Mouse (Mus musculus): ENCODE measurements around the gene Gm10273. TPM values are rescaled to one million over a fixed set of nuclear protein-coding genes. Genes with fewer than 3 reads are reported as not detected.
"Not testable (repeated sequence)": the region's sequence is repeated elsewhere in the genome, so short reads cannot be mapped to it uniquely, and the experiment has no call there.

Gene Gm10273
- 10 to 100 TPM; 44.3 to 75.4 TPM for total RNA-seq (2021)
- 2.9 and 4.5 TPM in 2 replicates for polyA plus RNA-seq (2012; rRNA removed)
- long read RNA-seq, partial matches to known transcripts: 0 of 3 reads
- long read RNA-seq, other reads (novel, unspliced or antisense): 1 of 3 reads

GRCm38 (mm10) chr10:59395461-59395860 is at the start of gene Gm10273:
Gene Gm10273 (plus strand): TSS chr10:59395632.
- DNase-seq: not testable (repeated sequence)

DNA sequence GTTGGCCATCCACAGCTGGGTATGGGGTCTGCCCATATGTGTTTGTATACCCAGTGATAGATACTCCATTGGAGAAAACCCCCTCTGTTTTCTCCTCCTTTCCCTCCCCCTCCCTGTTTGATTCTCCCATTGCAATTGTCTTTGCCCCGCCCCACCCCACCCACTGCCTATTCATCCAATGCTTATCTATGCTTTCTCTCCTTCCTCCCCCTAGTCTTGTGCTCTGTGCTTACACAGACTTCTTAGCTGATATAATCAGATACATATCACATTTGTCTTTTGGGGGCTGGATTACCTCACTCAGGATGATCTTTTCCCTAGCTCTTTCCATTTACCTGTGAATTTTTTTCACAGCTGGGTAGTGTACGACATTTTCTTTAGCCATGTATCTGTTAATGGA is 48.9 kb upstream of the Gm10273 start:
- DNase-seq: no peak

DNA sequence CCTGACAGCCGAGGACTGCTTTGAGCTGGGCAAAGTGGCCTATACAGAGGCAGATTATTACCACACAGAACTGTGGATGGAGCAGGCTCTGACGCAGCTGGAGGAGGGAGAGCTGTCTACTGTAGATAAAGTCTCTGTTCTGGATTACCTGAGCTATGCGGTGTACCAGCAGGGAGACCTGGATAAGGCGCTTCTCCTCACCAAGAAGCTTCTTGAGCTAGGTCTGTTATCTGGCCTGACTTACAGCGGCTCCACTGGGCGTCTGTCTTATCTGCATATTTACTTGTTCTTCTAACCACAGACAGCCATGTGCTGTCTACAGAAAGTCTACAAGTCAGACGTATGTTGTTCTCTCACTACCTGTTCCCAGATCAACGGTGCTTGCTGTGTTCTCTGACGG is 47.2 kb upstream of the Gm10273 start:
- DNase-seq: no peak

DNA sequence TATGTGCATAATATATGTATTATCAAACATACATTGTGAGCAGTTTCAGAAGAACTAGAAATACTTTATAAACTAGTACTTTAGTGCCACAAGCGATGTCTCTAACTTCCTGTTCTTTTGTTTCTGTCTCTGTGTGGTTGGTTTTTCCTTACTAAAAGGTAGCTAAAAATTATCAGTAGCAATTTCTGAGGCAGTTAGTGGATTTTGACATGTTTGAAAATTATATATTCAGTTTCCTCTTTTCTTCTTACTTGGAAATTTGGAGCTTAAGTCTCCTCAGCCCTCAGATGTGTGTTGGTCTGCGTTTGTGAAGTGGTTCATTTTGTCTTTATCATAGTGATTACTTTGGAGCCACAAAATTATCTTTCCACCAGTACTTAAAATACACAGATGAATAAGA is 45.9 kb upstream of the Gm10273 start:
- DNase-seq: no peak

DNA sequence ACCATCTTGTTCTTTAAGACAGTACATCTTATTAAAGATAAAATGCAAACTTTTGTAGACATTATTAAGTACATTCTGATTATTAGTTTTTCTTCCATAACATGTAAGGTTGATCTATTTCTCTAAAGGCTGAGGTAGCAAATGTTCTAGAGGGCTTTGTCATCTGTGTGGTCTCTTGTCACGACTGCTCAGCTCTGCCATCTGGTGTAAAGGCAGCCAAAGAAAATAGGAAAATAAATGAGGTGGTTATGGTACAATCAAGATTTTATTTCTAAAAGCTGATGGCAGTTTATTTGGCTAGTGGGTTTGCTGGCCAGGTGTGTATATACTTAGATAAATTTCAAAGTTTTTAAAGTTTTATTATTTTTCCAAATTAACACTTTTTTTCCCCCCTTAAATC is 42.4 kb upstream of the Gm10273 start:
- DNase-seq: no peak

GRCm38 (mm10) chr10:59354120-59354519 is 41.3 kb upstream of the Gm10273 start:
- no peak for DNase-seq

DNA sequence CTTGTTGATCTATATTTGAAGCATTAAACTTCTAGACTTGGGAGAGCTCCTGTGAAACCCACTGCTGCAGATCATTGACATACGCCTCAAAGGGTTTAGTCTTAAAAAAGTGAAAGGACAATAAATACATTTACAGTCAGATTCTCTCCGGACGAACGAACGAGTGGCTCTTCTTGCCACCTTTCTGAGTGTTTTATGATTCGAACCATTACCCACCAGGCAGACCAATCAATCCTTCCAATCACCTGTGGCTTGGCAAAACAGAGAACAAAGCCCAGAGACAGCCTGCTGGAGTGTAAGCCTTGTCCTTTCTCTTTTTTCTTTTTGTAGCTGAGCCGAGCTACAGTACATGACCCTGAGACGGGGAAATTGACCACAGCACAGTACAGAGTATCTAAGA is 40.4 kb upstream of the Gm10273 start:
- no peak for DNase-seq

GRCm38 (mm10) chr10:59358744-59359143 is 36.7 kb upstream of the Gm10273 start:
- DNase-seq: no peak

- no peak for DNase-seq
Observed at GRCm38 (mm10) chr10:59363208-59363607, 32.2 kb upstream of the Gm10273 start.

GRCm38 (mm10) chr10:59364551-59364950 is 30.9 kb upstream of the Gm10273 start:
- DNase-seq: no peak

DNA sequence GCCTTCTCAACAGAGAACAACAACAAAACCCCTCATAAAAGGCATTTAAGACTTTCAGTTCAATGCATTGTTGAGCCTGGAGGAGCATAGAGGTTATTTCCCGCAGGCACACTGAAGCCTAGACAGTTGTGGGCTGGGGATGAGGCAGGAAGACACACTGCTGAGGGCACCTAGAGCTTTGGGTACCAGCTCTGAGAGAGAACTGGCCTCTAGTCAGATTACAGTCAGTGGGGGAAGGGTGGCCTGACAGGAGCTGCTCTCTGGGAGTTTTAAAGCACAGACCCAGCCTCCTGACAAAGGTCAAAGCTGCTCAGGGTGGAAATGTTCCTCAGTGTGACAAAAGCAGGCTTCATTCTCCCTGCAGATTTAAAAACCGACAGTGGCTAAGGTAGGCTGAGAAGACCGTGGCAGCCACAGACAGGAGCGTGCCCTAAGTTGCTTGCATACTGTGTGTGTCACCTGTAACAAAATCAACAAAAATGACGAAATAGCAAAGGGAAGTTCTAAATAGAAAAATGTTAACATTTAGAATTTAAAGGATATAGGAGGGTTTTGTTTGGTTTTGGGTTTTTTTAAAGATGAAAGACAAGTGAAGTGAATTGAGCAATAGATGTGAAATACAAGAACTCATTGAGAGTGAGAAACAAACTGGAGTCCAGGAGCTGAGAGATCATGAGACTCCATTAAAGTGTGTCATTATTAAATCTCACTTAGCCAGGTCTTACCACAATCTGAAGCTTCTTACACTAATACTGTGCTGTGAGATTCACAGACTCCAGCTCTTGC is 29.4 kb upstream of the Gm10273 start:
- DNase-seq: no peak

DNA sequence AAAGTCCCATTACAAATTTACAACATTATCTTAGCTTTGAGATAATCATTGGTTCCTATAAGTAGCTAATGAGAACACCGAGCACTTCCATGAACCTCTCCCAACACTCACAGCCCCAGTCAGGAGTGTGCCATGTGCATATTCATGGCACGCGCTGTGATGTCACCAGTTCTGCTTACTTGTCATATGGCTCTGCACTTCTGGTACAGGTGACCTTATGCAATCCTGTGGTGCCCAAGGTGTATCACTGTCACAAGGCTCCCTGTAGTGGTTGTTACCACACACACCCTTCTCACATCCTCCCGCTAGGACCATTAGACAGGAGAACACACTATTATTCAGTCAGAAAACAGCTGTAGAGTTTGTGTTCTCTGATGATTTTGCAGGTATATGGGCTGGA is 28.7 kb upstream of the Gm10273 start:
- no peak for DNase-seq

GRCm38 (mm10) chr10:59367206-59367605 is 28.2 kb upstream of the Gm10273 start:
- no peak for DNase-seq

DNA sequence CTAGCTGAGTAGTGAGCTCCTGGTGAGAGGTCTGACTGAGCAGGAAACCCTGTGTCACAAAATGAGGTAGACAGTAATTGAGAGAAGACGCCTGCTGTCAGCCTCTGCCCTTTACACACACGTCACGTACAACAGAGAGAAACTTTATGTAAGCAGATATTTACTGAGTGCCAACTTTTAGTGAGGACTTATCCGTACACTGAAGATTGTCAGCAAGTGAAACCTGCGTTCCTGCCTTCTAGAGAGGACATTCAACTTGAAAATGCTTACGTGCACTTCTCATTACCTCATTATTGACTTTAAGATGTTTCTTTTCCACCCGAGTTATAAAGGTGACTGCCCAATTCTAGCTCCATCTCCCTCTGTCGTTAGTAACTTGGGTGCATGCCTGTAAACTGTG is 26.7 kb upstream of the Gm10273 start:
- DNase-seq: no peak

- no peak for DNase-seq
Observed at GRCm38 (mm10) chr10:59369426-59369825, 26.0 kb upstream of the Gm10273 start.

- no peak for DNase-seq
Observed at GRCm38 (mm10) chr10:59377906-59378305, 17.5 kb upstream of the Gm10273 start.

DNA sequence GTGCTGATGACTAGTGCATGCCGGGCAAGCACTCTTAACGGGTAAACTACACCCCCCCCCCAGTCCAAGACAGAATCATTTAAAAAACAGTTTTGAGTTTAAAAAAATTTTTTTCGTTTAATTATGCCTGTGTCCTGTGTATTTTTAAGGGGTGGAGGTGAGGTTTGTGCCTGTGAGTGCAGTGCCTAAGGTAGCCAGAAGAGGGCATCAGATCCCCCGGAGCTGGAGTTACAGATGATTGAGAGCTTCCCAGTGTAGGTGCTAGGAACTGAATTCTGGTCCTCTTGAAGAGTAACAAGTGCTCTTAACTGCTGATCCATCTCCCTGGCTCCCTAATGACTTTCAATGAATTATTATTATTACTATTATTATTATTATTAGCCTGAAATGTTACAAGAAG is 16.7 kb upstream of the Gm10273 start:
- DNase-seq: no peak

DNA sequence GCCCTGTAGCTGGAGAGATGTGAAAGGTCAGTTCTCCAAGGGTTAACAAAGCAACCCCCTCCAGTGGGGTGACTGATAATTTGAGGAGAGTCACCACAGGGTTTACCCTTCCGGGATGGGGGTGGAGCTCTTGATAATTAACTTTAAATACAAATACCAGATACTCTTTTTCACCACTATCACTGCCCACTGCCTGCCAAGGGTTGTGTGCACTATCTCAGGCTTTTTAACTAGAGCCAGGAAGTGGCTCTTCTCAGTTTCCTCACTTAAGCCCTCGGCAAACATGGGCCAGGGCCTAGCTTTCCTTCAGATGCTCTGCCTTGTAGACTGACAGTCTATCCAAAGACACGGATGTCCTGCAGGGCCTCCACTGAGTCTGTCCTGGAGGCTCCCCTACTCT is 15.5 kb upstream of the Gm10273 start:
- DNase-seq: no peak

GRCm38 (mm10) chr10:59380411-59380821 is 15.0 kb upstream of the Gm10273 start:
- DNase-seq: no peak

GRCm38 (mm10) chr10:59381563-59381962 is 13.9 kb upstream of the Gm10273 start:
- not testable (repeated sequence) for DNase-seq

DNA sequence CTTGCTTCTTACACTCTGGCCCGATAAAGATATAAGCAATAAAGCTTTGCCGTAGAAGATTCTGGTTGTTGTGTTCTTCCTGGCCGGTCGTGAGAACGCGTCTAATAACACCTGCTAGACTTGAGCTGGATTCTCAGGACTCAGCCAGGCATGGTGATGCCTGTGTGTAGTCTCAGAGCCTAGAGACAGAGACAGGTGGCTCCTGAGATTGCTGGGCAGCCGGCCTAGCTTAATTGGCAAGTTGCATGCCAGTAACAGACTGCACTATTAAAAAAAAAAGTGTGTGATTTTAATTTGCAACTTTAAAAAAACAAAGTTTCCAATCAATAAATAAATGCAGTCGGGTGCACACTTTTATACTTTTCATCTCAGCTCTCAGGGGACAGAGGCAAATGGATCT is 8.5 kb upstream of the Gm10273 start:
- DNase-seq: no peak

GRCm38 (mm10) chr10:59389652-59390051 is 5.8 kb upstream of the Gm10273 start:
- no peak for DNase-seq

GRCm38 (mm10) chr10:59391907-59392306 is 3.5 kb upstream of the Gm10273 start:
- DNase-seq: no peak
